15 mouse cellular contexts compared by ENCODE assay signal in the genomic region with DNA sequence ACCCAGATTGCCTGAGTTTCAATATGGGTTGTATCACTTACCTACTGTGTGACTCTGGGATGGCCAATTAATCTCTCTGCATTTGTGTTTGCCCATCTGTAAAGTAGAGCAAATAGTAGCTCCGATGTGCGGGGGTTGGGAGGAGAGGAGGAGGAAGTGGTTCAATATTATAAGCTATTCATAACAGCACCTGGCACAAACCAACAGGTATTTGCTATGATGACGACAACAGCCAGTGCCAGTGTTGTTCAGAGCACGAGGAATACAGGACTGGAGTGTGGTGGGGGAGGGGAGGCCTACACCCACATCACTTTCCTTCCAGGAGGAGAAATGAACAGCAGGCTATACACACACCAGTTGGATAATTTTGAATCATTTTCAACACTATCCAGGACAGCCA.
A peak's percentile ranks its signal among the peaks of the same experiment; 100 is the strongest.
DNase-seq lines count a peak whose midpoint lies in the region; ATAC-seq and TF ChIP-seq lines count a peak whose summit lies in the region.
"Had no signal": no experiment of that assay in that cellular context is flagged by ENCODE, and none has a peak within 500 bp of the region (broad histone marks: within the 10 kb centered on the region; RNA-seq: fewer than 3 reads in every experiment).

No protein-coding gene starts in this region.

- no peak overlapping the region for H3K4me2 ChIP-seq in lung, postnatal 0 days (replicated peaks; ENCODE audit: low read depth, low read length)
- no peak overlapping the region for H3K4me2 ChIP-seq in hindbrain, embryonic 13.5 days
- H3K4me2 ChIP-seq: embryonic facial prominence, embryonic 15.5 days; forebrain, embryonic 15.5 days; heart, embryonic 15.5 days; limb, embryonic 12.5 days; liver, embryonic 15.5 days; midbrain, embryonic 11.5 days had no signal

- H3K27ac ChIP-seq in lung, postnatal 0 days (ENCODE audit: low read length), result no peak overlapping the region
- no peak overlapping the region for H3K27ac ChIP-seq in hindbrain, embryonic 13.5 days
- H3K27ac ChIP-seq: embryonic facial prominence, embryonic 15.5 days; forebrain, embryonic 15.5 days; heart, embryonic 15.5 days; limb, embryonic 12.5 days; liver, embryonic 15.5 days had no signal

- peak; percentile 14 for DNase-seq in lung, postnatal 0 days (ENCODE audit: low spot score)
- no peak for DNase-seq in lung, postnatal 4 days
- DNase-seq in layer of hippocampus, adult 9-11 months, result peak; percentile 69
- DNase-seq in right cerebral cortex, postnatal 10 days (ENCODE audit: low spot score in 2 of 2), result peak; percentile 77 to 83
- DNase-seq in T-cell, adult 2 months (ENCODE audit: low spot score), result no peak
- DNase-seq in urinary bladder, adult 2 months (ENCODE audit: low spot score), result no peak
- no peak for DNase-seq in kidney, postnatal 10 days
- DNase-seq: cerebellum, adult 11-12 months had no signal

- TF ChIP-seq CTCF in lung, postnatal 0 days (IDR thresholded peaks at IDR 0.05), result no peak

- TF ChIP-seq EP300 in lung, postnatal 0 days (IDR thresholded peaks at IDR 0.05), result no peak

- no peaks in the 10 kb centered on the region for H3K9me3 ChIP-seq in lung, postnatal 0 days (ENCODE audit: low read length)
- no peaks in the 10 kb centered on the region for H3K9me3 ChIP-seq in hindbrain, embryonic 13.5 days
- H3K9me3 ChIP-seq: embryonic facial prominence, embryonic 15.5 days; forebrain, embryonic 15.5 days; heart, embryonic 15.5 days; limb, embryonic 12.5 days; liver, embryonic 15.5 days had no signal

- H3K36me3 ChIP-seq in lung, postnatal 0 days (ENCODE audit: insufficient read depth, low read length), result no peaks in the 10 kb centered on the region
- H3K36me3 ChIP-seq in hindbrain, embryonic 13.5 days, result no peaks in the 10 kb centered on the region
- H3K36me3 ChIP-seq: embryonic facial prominence, embryonic 15.5 days; forebrain, embryonic 15.5 days; heart, embryonic 15.5 days; limb, embryonic 12.5 days; liver, embryonic 15.5 days had no signal

- H3K9ac ChIP-seq in lung, postnatal 0 days (replicated peaks; ENCODE audit: low read depth), result no peak overlapping the region
- H3K9ac ChIP-seq in hindbrain, embryonic 13.5 days, result no peak overlapping the region
- H3K9ac ChIP-seq: embryonic facial prominence, embryonic 15.5 days; forebrain, embryonic 15.5 days; heart, embryonic 15.5 days; limb, embryonic 12.5 days; liver, embryonic 15.5 days had no signal

- 40% methylated on average over 4 of the region's 4 CpGs for WGBS in lung, postnatal 0 days
- WGBS in hindbrain, embryonic 13.5 days, result 71% methylated on average over 4 of the region's 4 CpGs

- no peak overlapping the region for H3K4me3 ChIP-seq in lung, postnatal 0 days (ENCODE audit: low read depth, low read length)
- H3K4me3 ChIP-seq in hindbrain, embryonic 13.5 days, result no peak overlapping the region
- H3K4me3 ChIP-seq: embryonic facial prominence, embryonic 15.5 days; forebrain, embryonic 15.5 days; heart, embryonic 15.5 days; limb, embryonic 12.5 days; liver, embryonic 15.5 days had no signal

- H3K4me1 ChIP-seq in lung, postnatal 0 days (ENCODE audit: insufficient read depth, low read depth, low read length), result no peaks in the 10 kb centered on the region
- 0 out of 2 replicates have a peak, but pooled peaks cover 6% of the 10 kb centered on the region for H3K4me1 ChIP-seq in hindbrain, embryonic 13.5 days (replicated peaks)
- H3K4me1 ChIP-seq: embryonic facial prominence, embryonic 15.5 days; limb, embryonic 12.5 days had no signal

- no peak for ATAC-seq in lung, postnatal 0 days
- ATAC-seq in hindbrain, embryonic 13.5 days (ENCODE audit: low FRiP score), result no peak
- ATAC-seq: forebrain, embryonic 15.5 days had no signal

- H3K27me3 ChIP-seq in lung, postnatal 0 days (replicated peaks; ENCODE audit: insufficient read depth, low read length), result no peaks in the 10 kb centered on the region
- H3K27me3 ChIP-seq in hindbrain, embryonic 13.5 days, result 0 out of 2 replicates have a peak, but pooled peaks cover 17% of the 10 kb centered on the region
- H3K27me3 ChIP-seq: embryonic facial prominence, embryonic 15.5 days; forebrain, embryonic 15.5 days; limb, embryonic 12.5 days; liver, embryonic 15.5 days had no signal

Comparison
In these comparisons a context has a peak if more than half of its experiments do, and no peak if none do; other contexts are left out.
1. DNase-seq: peak in lung, postnatal 0 days (single experiment), layer of hippocampus, adult 9-11 months (single experiment) and right cerebral cortex, postnatal 10 days (2 of 2); none in lung, postnatal 4 days (0 of 2), T-cell, adult 2 months (single experiment), urinary bladder, adult 2 months (single experiment) and kidney, postnatal 10 days (single experiment).